Mouse (Mus musculus) liver, embryonic 14.5 days (tissue): ENCODE data around the gene Hist1h2be. TPM values are rescaled to one million over a fixed set of nuclear protein-coding genes. Genes with fewer than 3 reads are reported as not detected.
"Not testable (repeated sequence)": the region's sequence is repeated elsewhere in the genome, so short reads cannot be mapped to it uniquely, and the experiment has no call there.

Experiments
- ATAC-seq: fragments of 200-750 bp; cut with Nextera tagmentation; 2 replicates; pipeline ENCODE4 v1.8.0; 2017; ENCODE audit warnings: moderate number of reproducible peaks, mild to moderate bottlenecking, moderate library complexity; ENCODE audit not compliant: insufficient read depth
- DNase-seq, 3 experiments: peaks; one replicate each; pipeline ENCODE4 v3.0.0-alpha.2; 2012 to 2013; ENCODE audit warnings: low read depth in 3 of 3, low spot score in 3 of 3
- H3K27ac ChIP-seq: fragments of 300-500 bp; sonication (generic); 2 replicates; pipeline ENCODE4 v1.5.1; 2014; ENCODE audit warnings: moderate library complexity, mild to moderate bottlenecking, control low read depth, inconsistent platforms
- H3K27me3 ChIP-seq: fragments of 300-500 bp; sonication (generic); 2 replicates; pipeline ENCODE4 v1.6.1; 2014; ENCODE audit warnings: mild to moderate bottlenecking, low read length, moderate library complexity; ENCODE audit not compliant: control insufficient read depth, insufficient read depth
- H3K36me3 ChIP-seq: fragments of 300-500 bp; sonication (generic); replicated peaks from 2 replicates; pipeline ENCODE4 v1.6.1; 2014; ENCODE audit warnings: low read depth; ENCODE audit not compliant: control insufficient read depth, insufficient read depth
- H3K4me1 ChIP-seq, 2 experiments: fragments of 200-500 bp in 1 of 2; fragments of 300-500 bp in 1 of 2; sonication (generic) in 1 of 2; replicated peaks; 2 replicates each; pipeline ENCODE4 v1.6.1; 2012 to 2014; ENCODE audit warnings: antibody characterized with exemption in 1 of 2, inconsistent platforms in 1 of 2, low read length in 1 of 2; ENCODE audit not compliant: control insufficient read depth in 2 of 2, insufficient read depth in 2 of 2
- H3K4me2 ChIP-seq: fragments of 300-500 bp; sonication (generic); 2 replicates; pipeline ENCODE4 v1.6.1; 2014; ENCODE audit warnings: low read depth, mild to moderate bottlenecking, control low read depth, moderate library complexity
- H3K4me3 ChIP-seq, 2 experiments: fragments of 200-500 bp in 1 of 2; fragments of 300-500 bp in 1 of 2; sonication (generic) in 1 of 2; 2 replicates each; pipeline ENCODE4 v1.5.1; 2012 to 2014; ENCODE audit warnings: low read depth in 2 of 2, low read length in 2 of 2, mild to moderate bottlenecking in 2 of 2, control low read depth in 1 of 2, inconsistent platforms in 1 of 2, moderate library complexity in 1 of 2; ENCODE audit not compliant: insufficient read depth in 1 of 2
- H3K9ac ChIP-seq: fragments of 300-500 bp; sonication (generic); replicated peaks from 2 replicates; pipeline ENCODE4 v1.6.1; 2014; ENCODE audit warnings: mild to moderate bottlenecking, control low read depth, moderate library complexity
- H3K9me3 ChIP-seq: fragments of 300-500 bp; sonication (generic); 2 replicates; pipeline ENCODE4 v1.6.1; 2016; ENCODE audit warnings: low read length, mixed read lengths; ENCODE audit not compliant: control insufficient read depth
- CTCF ChIP-seq: IDR thresholded peaks from 2 replicates; pipeline ENCODE4 v1.5.1; 2016; ENCODE audit warnings: antibody characterized with exemption, low read depth, control low read depth
- EP300 ChIP-seq: IDR thresholded peaks from 2 replicates; pipeline ENCODE4 v1.6.1; 2016; ENCODE audit warnings: antibody characterized with exemption, low read depth
- WGBS: fragments of 180-500 bp; shearing (Covaris S2); extraction: QIAGEN DNeasy Blood & Tissue Kit; methylation state at CpG from one replicate; pipeline ENCODE4 v1.1.7; 2014; ENCODE audit not compliant: insufficient replicate concordance; 5-methylcytosine and 5-hydroxymethylcytosine counted together
- polyA plus RNA-seq, 2 experiments: library from polyadenylated mRNA; depleted of rRNA in 1 of 2; stranded (reverse) in 1 of 2; unstranded in 1 of 2; fragments of >200 nt; fragmentation: Nextera tagmentation in 1 of 2; extraction: Ambion mirVana in 1 of 2; gene quantifications; 2 replicates each; pipeline versions ENCODE4 v1.2.1 to v1.2.3; 2012 to 2014

Hist1h2be gene
- polyA plus RNA-seq, 2 experiments = 0.95 to 3.3 TPM

DNA sequence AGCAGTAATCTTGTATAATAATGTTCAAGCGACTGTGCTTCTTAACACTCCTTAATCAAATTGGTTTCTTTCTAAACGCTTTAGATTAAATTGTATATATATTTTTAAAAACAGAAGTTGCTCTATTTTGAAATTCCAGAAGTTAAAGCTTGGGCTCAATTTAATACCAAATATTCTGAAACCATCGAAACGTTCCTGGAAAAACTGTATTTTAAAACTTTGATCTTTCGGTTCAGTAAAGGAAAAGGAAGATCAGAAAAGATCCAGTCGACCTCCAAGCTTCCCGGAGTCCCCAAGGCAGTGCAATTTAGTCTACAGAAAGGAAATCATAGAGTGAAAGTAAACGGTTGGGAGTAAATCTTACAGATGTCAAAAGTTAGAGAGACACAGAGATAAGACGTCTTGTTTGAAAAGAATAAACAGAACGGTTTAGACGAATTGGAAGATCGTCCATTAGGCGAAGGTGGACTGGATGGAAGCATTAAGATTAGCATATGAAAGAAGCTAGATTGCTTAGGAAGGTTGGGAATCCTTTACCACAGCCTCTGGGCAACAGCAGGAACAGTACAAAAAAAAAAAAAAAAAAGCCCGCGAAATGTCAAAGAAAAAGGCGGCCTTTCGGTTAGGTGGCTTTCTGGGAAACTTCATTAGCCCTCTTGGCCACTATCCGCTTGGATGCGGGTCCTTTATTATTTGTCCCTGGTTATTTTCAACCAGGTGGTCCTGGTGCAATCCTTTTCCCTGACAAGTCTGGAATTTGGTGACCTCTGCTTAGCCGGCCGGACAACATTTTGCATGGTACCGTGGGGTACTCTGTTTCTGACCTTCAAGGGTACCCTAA is 34.6 kb downstream of the Hist1h2be start:
- 2% methylated on average over 22 of the region's 22 CpGs for WGBS
- H3K9me3 ChIP-seq = no peaks in the 10 kb centered on the region
- peaks cover 23 to 27% of the 10 kb centered on the region in 2 experiments for H3K4me1 ChIP-seq
- peak overlapping the region; percentile 88 for H3K27ac ChIP-seq
- no peaks in the 10 kb centered on the region for H3K27me3 ChIP-seq
- ATAC-seq (no peak), DNase-seq (no peak)
- H3K4me3 ChIP-seq = peak overlapping the region; percentile 55 to 61
- no peak for TF ChIP-seq CTCF
- TF ChIP-seq EP300 = no peak
- H3K4me2 ChIP-seq = peak overlapping the region; percentile 94
- peak overlapping the region; percentile 94 for H3K9ac ChIP-seq
- H3K36me3 ChIP-seq = no peaks in the 10 kb centered on the region

GRCm38 (mm10) chr13:23585442-23586098 is 35.4 kb downstream of the Hist1h2be start:
- DNase-seq (peak; percentile 90 to 95 (median 91)), ATAC-seq (peak; percentile 73)
- not testable (repeated sequence) for H3K36me3 ChIP-seq, H3K9me3 ChIP-seq, H3K27me3 ChIP-seq
- peaks cover 29 to 32% of the 10 kb centered on the region in 2 experiments for H3K4me1 ChIP-seq
- H3K4me3 ChIP-seq = peak overlapping the region; percentile 55 to 78
- H3K9ac ChIP-seq = peak overlapping the region; percentile 87
- H3K27ac ChIP-seq = peak overlapping the region; percentile 88
- H3K4me2 ChIP-seq = peak overlapping the region; percentile 94
- TF ChIP-seq EP300 = peak; percentile 80
- WGBS = 0% methylated on average over 27 of the region's 36 CpGs

DNA sequence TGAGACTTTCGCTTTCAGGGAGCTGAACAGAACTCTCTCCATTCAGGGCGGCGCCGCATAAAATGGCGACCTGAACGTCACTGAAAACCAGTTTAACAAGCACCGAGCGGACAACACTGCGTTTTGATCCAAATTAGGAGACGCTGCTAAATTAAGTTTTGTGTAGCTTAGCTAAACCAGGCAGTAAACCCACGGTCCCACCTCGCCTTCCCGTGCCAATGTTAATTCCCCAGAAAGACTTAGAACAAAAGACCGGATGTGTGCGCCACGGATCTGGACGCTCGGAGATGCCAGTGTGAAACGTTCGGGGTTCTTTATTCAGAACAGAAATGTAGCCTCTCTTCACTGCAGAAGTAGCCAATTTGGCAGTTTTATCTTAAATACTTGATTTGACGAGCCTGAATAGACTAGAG is 35.9 kb downstream of the Hist1h2be start:
- H3K36me3 ChIP-seq = no peaks in the 10 kb centered on the region
- no peaks in the 10 kb centered on the region for H3K9me3 ChIP-seq
- H3K27ac ChIP-seq = peak overlapping the region; percentile 88
- TF ChIP-seq CTCF (no peak), EP300 (no peak)
- H3K9ac ChIP-seq = peak overlapping the region; percentile 87
- peaks cover 29 to 33% of the 10 kb centered on the region in 2 experiments for H3K4me1 ChIP-seq
- ATAC-seq (peak; percentile 4; the same call in 1 of the 2 replicates), DNase-seq (peak in 1 of 3 experiments; percentile 85)
- no peaks in the 10 kb centered on the region for H3K27me3 ChIP-seq
- peak overlapping the region; percentile 55 to 78 for H3K4me3 ChIP-seq
- H3K4me2 ChIP-seq = peak overlapping the region; percentile 94
- WGBS = under 1% methylated on average over 21 of the region's 21 CpGs

DNA sequence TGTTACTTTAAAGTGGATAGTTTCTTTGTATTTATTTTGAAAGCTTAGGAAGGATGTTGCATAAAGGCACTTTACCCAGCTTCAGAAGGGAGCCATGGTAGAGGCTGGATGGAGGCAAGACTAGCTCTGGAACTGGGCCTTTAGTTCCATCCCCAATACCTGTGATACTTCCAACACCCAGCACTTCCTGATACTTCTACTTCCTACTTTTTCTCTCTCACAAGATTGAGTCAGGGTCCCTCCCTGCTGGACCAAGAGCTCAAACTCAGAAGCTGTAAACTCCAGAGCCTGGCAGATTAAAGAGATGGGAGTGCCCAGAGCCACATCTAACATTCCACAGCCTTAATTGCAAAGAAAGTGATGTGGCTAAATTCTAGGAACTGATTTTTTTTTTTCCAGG is 36.6 kb downstream of the Hist1h2be start:
- Histone ChIP-seq H3K27me3 (no peaks in the 10 kb centered on the region), H3K9ac (peak overlapping the region; percentile 87), H3K4me2 (peak overlapping the region; percentile 94), H3K4me1 (peaks cover 29 to 33% of the 10 kb centered on the region in 2 experiments), H3K9me3 (no peaks in the 10 kb centered on the region), H3K4me3 (peak overlapping the region; percentile 55 to 78), H3K36me3 (no peaks in the 10 kb centered on the region), H3K27ac (peak overlapping the region; percentile 88)
- ATAC-seq = no peak
- TF ChIP-seq EP300 = 0 out of 2 replicates have a peak, but pooled peaks have one; percentile 10
- TF ChIP-seq CTCF = no peak
- DNase-seq = no peak

DNA sequence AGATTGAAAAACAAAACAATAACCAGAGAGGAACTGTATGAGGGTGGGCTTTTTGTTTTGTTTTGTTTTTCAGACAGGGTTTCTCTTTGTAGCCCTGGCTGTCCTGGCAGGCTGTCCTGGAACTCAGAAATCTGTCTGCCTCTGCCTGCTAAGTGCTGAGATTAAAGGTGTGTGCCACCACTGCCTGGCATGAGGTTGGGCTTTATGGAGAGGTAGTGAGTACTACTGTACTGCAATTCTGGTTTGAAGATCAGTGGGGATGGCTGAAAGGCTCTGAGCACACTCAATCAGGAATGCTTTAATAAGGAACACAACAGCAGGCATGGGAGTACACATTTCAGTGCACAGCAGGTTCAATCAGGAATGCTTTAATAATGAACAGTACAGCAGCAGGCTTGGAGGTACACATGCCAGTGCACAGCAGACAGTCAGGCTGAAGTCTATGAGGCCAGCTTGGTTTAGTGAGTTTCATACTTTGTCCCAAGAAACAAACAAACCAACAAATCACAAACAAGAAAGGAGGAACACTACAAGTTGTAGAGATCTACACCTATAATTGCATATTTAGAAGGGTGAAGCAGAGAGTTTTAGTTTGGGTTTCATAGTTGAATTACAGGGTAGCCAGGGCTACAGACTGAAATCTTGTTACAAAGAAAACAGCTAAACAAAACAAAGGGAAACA is 37.4 kb downstream of the Hist1h2be start:
- Histone ChIP-seq H3K4me2 (peak overlapping the region; percentile 94), H3K9me3 (no peaks in the 10 kb centered on the region), H3K27me3 (no peaks in the 10 kb centered on the region), H3K9ac (peak overlapping the region; percentile 87), H3K4me3 (peak overlapping the region; percentile 20 to 55), H3K36me3 (no peaks in the 10 kb centered on the region), H3K4me1 (peaks cover 31 to 33% of the 10 kb centered on the region in 2 experiments), H3K27ac (peak overlapping the region; percentile 88)
- no peak for DNase-seq
- TF ChIP-seq CTCF (no peak), EP300 (no peak)
- no peak for ATAC-seq
